Mouse (Mus musculus): ENCODE data around the gene Zc3h12a. TPM values are rescaled to one million over a fixed set of nuclear protein-coding genes. Genes with fewer than 3 reads are reported as not detected.

Zc3h12a gene
- polyA plus RNA-seq, 1 experiment from 2014 or later = 1.2 TPM

- Histone ChIP-seq H3K4me3 (ENCODE audit: low read depth, low read length) (no peak overlapping the region), H3K9ac (replicated peaks; ENCODE audit: low read depth, low read length) (no peak overlapping the region), H3K4me1 (ENCODE audit: control insufficient read depth, insufficient read depth, low read length) (no peaks in the 10 kb centered on the region), H3K4me2 (replicated peaks; ENCODE audit: low read depth, low read length) (no peak overlapping the region), H3K27ac (ENCODE audit: low read length) (no peak overlapping the region), H3K36me3 (ENCODE audit: control insufficient read depth, insufficient read depth, low read length) (peaks cover 12% of the 10 kb centered on the region; the same call in 1 of the 2 replicates), H3K9me3 (ENCODE audit: control insufficient read depth, low read depth, low read length) (no peaks in the 10 kb centered on the region), H3K27me3 (ENCODE audit: control insufficient read depth, insufficient read depth, low read length) (no peaks in the 10 kb centered on the region)
- ATAC-seq (ENCODE audit: insufficient number of reproducible peaks, insufficient read depth, low FRiP score, low read depth) = no peak
- WGBS = 85% methylated on average over 5 of the region's 5 CpGs
These were observed 34.6 kb downstream of the Zc3h12a start for GRCm38 (mm10) chr4:125093031-125093430.

GRCm38 (mm10) chr4:125085346-125085841 lies 42.2 kb downstream of the Zc3h12a start:
- peak overlapping the region; percentile 74 for H3K4me3 ChIP-seq (ENCODE audit: low read depth, low read length)
- H3K9me3 ChIP-seq (ENCODE audit: control insufficient read depth, low read depth, low read length) = no peaks in the 10 kb centered on the region
- H3K27ac ChIP-seq (ENCODE audit: low read length) = peak overlapping the region; percentile 97
- WGBS = 0% methylated on average over 42 of the region's 45 CpGs
- H3K4me1 ChIP-seq (ENCODE audit: control insufficient read depth, insufficient read depth, low read length) = peaks cover 10% of the 10 kb centered on the region
- H3K9ac ChIP-seq (replicated peaks; ENCODE audit: low read depth, low read length) = peak overlapping the region; percentile 65
- peaks cover 8% of the 10 kb centered on the region; the same call in 1 of the 2 replicates for H3K36me3 ChIP-seq (ENCODE audit: control insufficient read depth, insufficient read depth, low read length)
- ATAC-seq (ENCODE audit: insufficient number of reproducible peaks, insufficient read depth, low FRiP score, low read depth) = peak; percentile 94
- H3K27me3 ChIP-seq (ENCODE audit: control insufficient read depth, insufficient read depth, low read length) = no peaks in the 10 kb centered on the region
- peak overlapping the region; percentile 72 for H3K4me2 ChIP-seq (replicated peaks; ENCODE audit: low read depth, low read length)

- Histone ChIP-seq H3K9ac (replicated peaks; ENCODE audit: low read depth, low read length) (peak within 1 kb of the TSS; percentile 65), H3K4me3 (ENCODE audit: low read depth, low read length) (peak within 1 kb of the TSS; percentile 74), H3K27me3 (ENCODE audit: control insufficient read depth, insufficient read depth, low read length) (no peaks in the 10 kb centered on the region), H3K9me3 (ENCODE audit: control insufficient read depth, low read depth, low read length) (no peaks in the 10 kb centered on the region), H3K36me3 (ENCODE audit: control insufficient read depth, insufficient read depth, low read length) (peaks cover 1% of the 10 kb centered on the region; the same call in 1 of the 2 replicates), H3K4me1 (ENCODE audit: control insufficient read depth, insufficient read depth, low read length) (peaks cover 10% of the 10 kb centered on the region), H3K27ac (ENCODE audit: low read length) (peak within 1 kb of the TSS; percentile 97), H3K4me2 (replicated peaks; ENCODE audit: low read depth, low read length) (peak within 1 kb of the TSS; percentile 79)
- ATAC-seq (ENCODE audit: insufficient number of reproducible peaks, insufficient read depth, low FRiP score, low read depth) = peak; percentile 90
- WGBS = 2% methylated on average over 56 of the region's 63 CpGs
These were observed 43.0 kb downstream of the Zc3h12a start, which contains the start of gene Meaf6 for GRCm38 (mm10) chr4:125084403-125085345. Gene Meaf6 (plus strand): TSS chr4:125085134.

- no peak overlapping the region for H3K27ac ChIP-seq (ENCODE audit: low read length)
- WGBS = 89% methylated on average over 2 of the region's 2 CpGs
- no peak for ATAC-seq (ENCODE audit: insufficient number of reproducible peaks, insufficient read depth, low FRiP score, low read depth)
These were observed 48.9 kb downstream of the Zc3h12a start for GRCm38 (mm10) chr4:125078698-125079097.

GRCm38 (mm10) chr4:125077700-125078099 lies 49.9 kb downstream of the Zc3h12a start:
- 98% methylated on average over 2 of the region's 2 CpGs for WGBS
- no peaks in the 10 kb centered on the region for H3K4me1 ChIP-seq (ENCODE audit: control insufficient read depth, insufficient read depth, low read length)

More at GRCm38 (mm10) chr4:125078698-125079097, 48.9 kb downstream of the Zc3h12a start:
- Histone ChIP-seq H3K36me3 (ENCODE audit: control insufficient read depth, insufficient read depth, low read length) (peaks cover 19% of the 10 kb centered on the region), H3K4me3 (ENCODE audit: low read depth, low read length) (no peak overlapping the region), H3K27me3 (ENCODE audit: control insufficient read depth, insufficient read depth, low read length) (no peaks in the 10 kb centered on the region), H3K4me2 (replicated peaks; ENCODE audit: low read depth, low read length) (no peak overlapping the region), H3K4me1 (ENCODE audit: control insufficient read depth, insufficient read depth, low read length) (no peaks in the 10 kb centered on the region), H3K9ac (replicated peaks; ENCODE audit: low read depth, low read length) (no peak overlapping the region), H3K9me3 (ENCODE audit: control insufficient read depth, low read depth, low read length) (no peaks in the 10 kb centered on the region)

More at GRCm38 (mm10) chr4:125077700-125078099, 49.9 kb downstream of the Zc3h12a start:
- no peak overlapping the region for H3K4me3 ChIP-seq (ENCODE audit: low read depth, low read length)
- H3K36me3 ChIP-seq (ENCODE audit: control insufficient read depth, insufficient read depth, low read length) = peaks cover 29% of the 10 kb centered on the region
- no peak overlapping the region for H3K27ac ChIP-seq (ENCODE audit: low read length)
- no peaks in the 10 kb centered on the region for H3K27me3 ChIP-seq (ENCODE audit: control insufficient read depth, insufficient read depth, low read length)
- no peak for ATAC-seq (ENCODE audit: insufficient number of reproducible peaks, insufficient read depth, low FRiP score, low read depth)
- H3K9me3 ChIP-seq (ENCODE audit: control insufficient read depth, low read depth, low read length) = no peaks in the 10 kb centered on the region
- H3K9ac ChIP-seq (replicated peaks; ENCODE audit: low read depth, low read length) = no peak overlapping the region
- no peak overlapping the region for H3K4me2 ChIP-seq (replicated peaks; ENCODE audit: low read depth, low read length)

Other genes starting within 250 kb of the Zc3h12a start
- gene Epha10, start 246.9 kb downstream of the Zc3h12a start, polyA plus RNA-seq (2014; fragmentation: Nextera tagmentation; extraction: Ambion mirVana) = 0.21 and 0.56 TPM in 2 replicates
- gene 9930104L06Rik, start 190.8 kb downstream of the Zc3h12a start, polyA plus RNA-seq (2014; fragmentation: Nextera tagmentation; extraction: Ambion mirVana) = 5.0 and 6.0 TPM in 2 replicates
- 121 and 125 TPM in 2 replicates for gene Cdca8, start 188.5 kb downstream of the Zc3h12a start, polyA plus RNA-seq (2014; fragmentation: Nextera tagmentation; extraction: Ambion mirVana)
- gene Rspo1, start 141.4 kb downstream of the Zc3h12a start, polyA plus RNA-seq (2014; fragmentation: Nextera tagmentation; extraction: Ambion mirVana) = 18.3 and 20.9 TPM in 2 replicates
- 84.6 and 86.0 TPM in 2 replicates for gene Gnl2, start 111.3 kb downstream of the Zc3h12a start, polyA plus RNA-seq (2014; fragmentation: Nextera tagmentation; extraction: Ambion mirVana)
- gene Dnali1, start 62.1 kb downstream of the Zc3h12a start, polyA plus RNA-seq (2014; fragmentation: Nextera tagmentation; extraction: Ambion mirVana) = 0.11 and 0.22 TPM in 2 replicates
- 27.7 and 30.1 TPM in 2 replicates for gene Snip1, start 61.2 kb downstream of the Zc3h12a start, polyA plus RNA-seq (2014; fragmentation: Nextera tagmentation; extraction: Ambion mirVana)
- 69.2 and 71.1 TPM in 2 replicates for gene Meaf6, start 42.7 kb downstream of the Zc3h12a start, polyA plus RNA-seq (2014; fragmentation: Nextera tagmentation; extraction: Ambion mirVana)